Comparison of ENCODE assay signal across 15 mouse cellular contexts in the genomic region with DNA sequence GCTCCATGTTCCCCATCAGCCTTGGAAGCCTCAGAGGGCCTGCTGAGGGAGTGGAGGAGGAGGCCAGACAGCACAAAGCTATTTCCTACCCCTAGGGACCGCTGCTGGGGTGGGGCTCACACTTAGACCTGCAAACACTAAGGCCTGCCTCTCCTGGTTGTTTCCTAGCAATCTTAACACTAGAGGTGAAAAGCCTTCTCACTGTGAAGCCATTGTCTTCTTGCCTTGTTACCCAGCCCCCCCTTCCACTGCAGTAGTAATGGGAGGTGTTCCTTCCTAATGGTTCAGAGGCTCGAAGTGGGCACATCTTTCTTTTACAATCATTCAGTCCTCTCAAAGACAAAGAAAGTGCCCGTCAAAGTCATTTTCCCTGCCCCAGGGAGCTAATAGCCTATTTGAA. TPM values are rescaled to one million over a fixed set of nuclear protein-coding genes. Genes with fewer than 3 reads are reported as not detected.
DNase-seq lines count a peak whose midpoint lies in the region; ATAC-seq and TF ChIP-seq lines count a peak whose summit lies in the region.
"Had no signal": no experiment of that assay in that cellular context is flagged by ENCODE, and none has a peak within 500 bp of the region (broad histone marks: within the 10 kb centered on the region; RNA-seq: fewer than 3 reads in every experiment).

No protein-coding gene starts in this region.

- H3K4me2 ChIP-seq in forebrain, embryonic 12.5 days: peak overlapping the region; percentile 49
- peak overlapping the region; percentile 67 for H3K4me2 ChIP-seq in hindbrain, postnatal 0 days (ENCODE audit: low read depth, low read length)
- H3K4me2 ChIP-seq in liver, embryonic 11.5 days: no peak overlapping the region
- H3K4me2 ChIP-seq: liver, embryonic 12.5 days had no signal

- H3K9me3 ChIP-seq in forebrain, embryonic 12.5 days: no peaks in the 10 kb centered on the region
- H3K9me3 ChIP-seq in hindbrain, postnatal 0 days (ENCODE audit: low read length): no peaks in the 10 kb centered on the region
- H3K9me3 ChIP-seq in liver, embryonic 11.5 days (ENCODE audit: control insufficient read depth, low read length): no peaks in the 10 kb centered on the region
- no peaks in the 10 kb centered on the region for H3K9me3 ChIP-seq in heart, embryonic 10.5 days
- H3K9me3 ChIP-seq: liver, embryonic 12.5 days had no signal

- no peaks in the 10 kb centered on the region for H3K27me3 ChIP-seq in cerebellum, adult 2 months (ENCODE audit: control insufficient read depth, insufficient read depth, low read length)
- H3K27me3 ChIP-seq in forebrain, embryonic 12.5 days: peaks cover 48% of the 10 kb centered on the region
- 0 out of 2 replicates have a peak, but pooled peaks cover 7% of the 10 kb centered on the region for H3K27me3 ChIP-seq in hindbrain, postnatal 0 days (ENCODE audit: insufficient read depth, low read length)
- peaks cover 62% of the 10 kb centered on the region for H3K27me3 ChIP-seq in liver, embryonic 11.5 days (replicated peaks; ENCODE audit: control insufficient read depth, insufficient read depth, low read length)
- peaks cover 58% of the 10 kb centered on the region for H3K27me3 ChIP-seq in heart, embryonic 10.5 days (ENCODE audit: insufficient read depth, poor library complexity, severe bottlenecking)

- H3K9ac ChIP-seq in forebrain, embryonic 12.5 days: peak overlapping the region; percentile 45; the same call in 1 of the 2 replicates
- H3K9ac ChIP-seq in hindbrain, postnatal 0 days (replicated peaks; ENCODE audit: low read length): peak overlapping the region; percentile 52
- H3K9ac ChIP-seq in liver, embryonic 11.5 days (ENCODE audit: low read depth, low read length): no peak overlapping the region
- H3K9ac ChIP-seq: liver, embryonic 12.5 days had no signal

- TF ChIP-seq CTCF in cerebellum, adult 2 months (IDR thresholded peaks at IDR 0.05; ENCODE audit: borderline replicate concordance, insufficient read depth, low read depth, low read length): no peak
- TF ChIP-seq CTCF in hindbrain, postnatal 0 days (IDR thresholded peaks at IDR 0.05; ENCODE audit: low read depth): no peak; the same call in 1 of the 2 replicates
- TF ChIP-seq CTCF in olfactory bulb, adult 2 months (IDR thresholded peaks at IDR 0.05; ENCODE audit: insufficient read depth, low read depth, low read length): no peak

- peak in 1 of 2 experiments; percentile 38 for DNase-seq in cerebellum, adult 2 months
- no peak for DNase-seq in cerebellum, adult 8-10 months
- peak; percentile 34 for DNase-seq in hindbrain, postnatal 0 days (ENCODE audit: low spot score)
- DNase-seq in liver, embryonic 11.5 days (ENCODE audit: low spot score): no peak
- no peak for DNase-seq in heart, embryonic 10.5 days (ENCODE audit: low spot score)
- DNase-seq: adrenal gland, adult 8-10 months; heart, postnatal 36 days; kidney, postnatal 25 days; lung, postnatal 4 days had no signal

- no peak for TF ChIP-seq POLR2A in cerebellum, adult 2 months (IDR thresholded peaks at IDR 0.05; ENCODE audit: borderline replicate concordance, insufficient read depth, low read length)
- no peak for TF ChIP-seq POLR2A in olfactory bulb, adult 2 months (IDR thresholded peaks at IDR 0.05; ENCODE audit: insufficient read depth, low read depth, low read length)

- H3K27ac ChIP-seq in cerebellum, adult 2 months (ENCODE audit: insufficient read depth, low read length): no peak overlapping the region
- peak overlapping the region; percentile 80 for H3K27ac ChIP-seq in forebrain, embryonic 12.5 days
- H3K27ac ChIP-seq in hindbrain, postnatal 0 days: peak overlapping the region; percentile 59
- no peak overlapping the region for H3K27ac ChIP-seq in olfactory bulb, adult 2 months (ENCODE audit: insufficient read depth, low read depth, low read length)
- no peak overlapping the region for H3K27ac ChIP-seq in liver, embryonic 11.5 days (ENCODE audit: low read depth, low read length)
- H3K27ac ChIP-seq in heart, embryonic 10.5 days: no peak overlapping the region
- H3K27ac ChIP-seq: liver, embryonic 12.5 days; stomach, postnatal 0 days had no signal

- H3K4me1 ChIP-seq in cerebellum, adult 2 months (ENCODE audit: control insufficient read depth, insufficient read depth, low read length): peaks cover 21% of the 10 kb centered on the region; the same call in 1 of the 2 replicates
- peaks cover 23% of the 10 kb centered on the region for H3K4me1 ChIP-seq in forebrain, embryonic 12.5 days
- H3K4me1 ChIP-seq in hindbrain, postnatal 0 days (ENCODE audit: insufficient read depth, low read length): peaks cover 16% of the 10 kb centered on the region; the same call in 1 of the 2 replicates
- peaks cover 21% of the 10 kb centered on the region for H3K4me1 ChIP-seq in olfactory bulb, adult 2 months (ENCODE audit: control insufficient read depth, insufficient read depth, low read length)
- no peaks in the 10 kb centered on the region for H3K4me1 ChIP-seq in liver, embryonic 11.5 days (replicated peaks; ENCODE audit: control insufficient read depth, insufficient read depth, low read length)
- H3K4me1 ChIP-seq in heart, embryonic 10.5 days: peaks cover 23% of the 10 kb centered on the region

- 11% methylated on average over 3 of the region's 3 CpGs for WGBS in cerebellum, adult 2 months
- under 1% methylated on average over 3 of the region's 3 CpGs for WGBS in forebrain, embryonic 12.5 days
- 2% methylated on average over 3 of the region's 3 CpGs for WGBS in hindbrain, postnatal 0 days
- 5% methylated on average over 3 of the region's 3 CpGs for WGBS in olfactory bulb, adult 2 months
- 13% methylated on average over 3 of the region's 3 CpGs for WGBS in liver, embryonic 11.5 days
- WGBS in heart, embryonic 10.5 days: 19% methylated on average over 3 of the region's 3 CpGs

- H3K4me3 ChIP-seq in cerebellum, adult 2 months (replicated peaks; ENCODE audit: insufficient read depth, low read depth, low read length): peak overlapping the region; percentile 57
- H3K4me3 ChIP-seq in forebrain, embryonic 12.5 days (replicated peaks): peak overlapping the region; percentile 60
- peak overlapping the region; percentile 73 for H3K4me3 ChIP-seq in hindbrain, postnatal 0 days (ENCODE audit: low read length)
- peak overlapping the region; percentile 29 for H3K4me3 ChIP-seq in olfactory bulb, adult 2 months (ENCODE audit: insufficient read depth, low read depth, low read length)
- no peak overlapping the region for H3K4me3 ChIP-seq in liver, embryonic 11.5 days (ENCODE audit: low read depth, low read length)
- no peak overlapping the region for H3K4me3 ChIP-seq in heart, embryonic 10.5 days
- H3K4me3 ChIP-seq: liver, embryonic 12.5 days had no signal

- H3K36me3 ChIP-seq in forebrain, embryonic 12.5 days (replicated peaks): peaks cover 13% of the 10 kb centered on the region; the same call in 1 of the 2 replicates
- H3K36me3 ChIP-seq in hindbrain, postnatal 0 days (ENCODE audit: insufficient read depth, low read length): peaks cover 12% of the 10 kb centered on the region; the same call in 1 of the 2 replicates
- H3K36me3 ChIP-seq in liver, embryonic 11.5 days (ENCODE audit: control insufficient read depth, insufficient read depth, low read length): no peaks in the 10 kb centered on the region
- no peaks in the 10 kb centered on the region for H3K36me3 ChIP-seq in heart, embryonic 10.5 days
- H3K36me3 ChIP-seq: liver, embryonic 12.5 days had no signal

- no peak for ATAC-seq in forebrain, embryonic 12.5 days (ENCODE audit: low FRiP score)
- no peak for ATAC-seq in hindbrain, postnatal 0 days
- no peak for ATAC-seq in liver, embryonic 11.5 days (replicated peaks; ENCODE audit: low FRiP score)
- ATAC-seq in frontal cortex, adult (ENCODE audit: low TSS enrichment): no peak
- ATAC-seq: liver, embryonic 12.5 days had no signal

RNA-seq across cellular contexts. Expression of a gene that starts 2.9 kb away (rescaled TPM):
- 48.9 and 49.3 TPM in 2 replicates for polyA plus RNA-seq in cerebellum, adult 2 months (2012; rRNA removed)
- polyA plus RNA-seq in forebrain, embryonic 12.5 days (2016; fragmentation: Nextera tagmentation; extraction: Ambion mirVana): 74.0 and 76.0 TPM in 2 replicates
- total RNA-seq in hindbrain, postnatal 0 days (2014; rRNA removed): 43.4 and 44.2 TPM in 2 replicates
- polyA plus RNA-seq in hindbrain, postnatal 0 days (2015; fragmentation: Nextera tagmentation; extraction: Ambion mirVana): 79.8 and 80.7 TPM in 2 replicates
- not detected in 2 replicates for polyA plus RNA-seq in olfactory bulb, adult 2 months (2012; ENCODE audit: insufficient read depth, insufficient read length, low replicate concordance, missing spikeins)
- 107 and 110 TPM in 2 replicates for polyA plus RNA-seq in liver, embryonic 11.5 days (2014; fragmentation: Nextera tagmentation; extraction: Ambion mirVana)
- 71.8 and 86.3 TPM in 2 replicates for polyA plus RNA-seq in heart, embryonic 10.5 days (2016; fragmentation: Nextera tagmentation; extraction: Ambion mirVana)

RNA-seq across cellular contexts. Expression of a gene that starts 3.3 kb away (rescaled TPM):
- polyA plus RNA-seq in cerebellum, adult 2 months (2012; rRNA removed): 214 and 232 TPM in 2 replicates
- polyA plus RNA-seq in forebrain, embryonic 12.5 days (2016; fragmentation: Nextera tagmentation; extraction: Ambion mirVana): 204 and 215 TPM in 2 replicates
- total RNA-seq in hindbrain, postnatal 0 days (2014; rRNA removed): 217 and 280 TPM in 2 replicates
- polyA plus RNA-seq in hindbrain, postnatal 0 days (2015; fragmentation: Nextera tagmentation; extraction: Ambion mirVana): 294 and 315 TPM in 2 replicates
- polyA plus RNA-seq in olfactory bulb, adult 2 months (2012; ENCODE audit: insufficient read depth, insufficient read length, low replicate concordance, missing spikeins): not detected in 2 replicates
- 0.26 and 0.53 TPM in 2 replicates for polyA plus RNA-seq in liver, embryonic 11.5 days (2014; fragmentation: Nextera tagmentation; extraction: Ambion mirVana)
- polyA plus RNA-seq in heart, embryonic 10.5 days (2016; fragmentation: Nextera tagmentation; extraction: Ambion mirVana): 0.15 and 0.60 TPM in 2 replicates
- total RNA-seq: heart, postnatal 36 days; MEL had no signal

RNA-seq across cellular contexts. Expression of a gene that starts 32.9 kb away (rescaled TPM):
- 40.4 and 40.9 TPM in 2 replicates for polyA plus RNA-seq in cerebellum, adult 2 months (2012; rRNA removed)
- 32.6 and 33.4 TPM in 2 replicates for polyA plus RNA-seq in forebrain, embryonic 12.5 days (2016; fragmentation: Nextera tagmentation; extraction: Ambion mirVana)
- total RNA-seq in hindbrain, postnatal 0 days (2014; rRNA removed): 12.9 and 17.9 TPM in 2 replicates
- 20.0 and 22.7 TPM in 2 replicates for polyA plus RNA-seq in hindbrain, postnatal 0 days (2015; fragmentation: Nextera tagmentation; extraction: Ambion mirVana)
- not detected in 2 replicates for polyA plus RNA-seq in olfactory bulb, adult 2 months (2012; ENCODE audit: insufficient read depth, insufficient read length, low replicate concordance, missing spikeins)
- polyA plus RNA-seq in liver, embryonic 11.5 days (2014; fragmentation: Nextera tagmentation; extraction: Ambion mirVana): 28.6 and 32.9 TPM in 2 replicates
- 14.4 and 21.5 TPM in 2 replicates for polyA plus RNA-seq in heart, embryonic 10.5 days (2016; fragmentation: Nextera tagmentation; extraction: Ambion mirVana)

RNA-seq across cellular contexts. Expression of a gene that starts 49.7 kb away (rescaled TPM):
- polyA plus RNA-seq in cerebellum, adult 2 months (2012; rRNA removed): 5.1 and 5.2 TPM in 2 replicates
- polyA plus RNA-seq in forebrain, embryonic 12.5 days (2016; fragmentation: Nextera tagmentation; extraction: Ambion mirVana): 10.7 and 11.4 TPM in 2 replicates
- total RNA-seq in hindbrain, postnatal 0 days (2014; rRNA removed): 7.2 and 11.3 TPM in 2 replicates
- polyA plus RNA-seq in hindbrain, postnatal 0 days (2015; fragmentation: Nextera tagmentation; extraction: Ambion mirVana): 2.9 and 3.3 TPM in 2 replicates
- polyA plus RNA-seq in olfactory bulb, adult 2 months (2012; ENCODE audit: insufficient read depth, insufficient read length, low replicate concordance, missing spikeins): not detected in 2 replicates
- polyA plus RNA-seq in liver, embryonic 11.5 days (2014; fragmentation: Nextera tagmentation; extraction: Ambion mirVana): 9.0 TPM in 2 replicates
- 3.9 and 7.3 TPM in 2 replicates for polyA plus RNA-seq in heart, embryonic 10.5 days (2016; fragmentation: Nextera tagmentation; extraction: Ambion mirVana)

Comparison
In these comparisons a context has a peak if more than half of its experiments do, and no peak if none do; other contexts are left out.
1. H3K27ac ChIP-seq: peak in forebrain, embryonic 12.5 days (single experiment) and hindbrain, postnatal 0 days (single experiment); none in cerebellum, adult 2 months (single experiment), olfactory bulb, adult 2 months (single experiment), liver, embryonic 11.5 days (single experiment) and heart, embryonic 10.5 days (single experiment).
2. H3K4me3 ChIP-seq: peak in cerebellum, adult 2 months (single experiment), forebrain, embryonic 12.5 days (single experiment), hindbrain, postnatal 0 days (single experiment) and olfactory bulb, adult 2 months (single experiment); none in liver, embryonic 11.5 days (single experiment) and heart, embryonic 10.5 days (single experiment).